12 mouse cellular contexts compared by ENCODE assay signal in genomic region chr11:18581078-18581800, GRCm38 (mm10).
DNase-seq lines count a peak whose midpoint lies in the region; ATAC-seq and TF ChIP-seq lines count a peak whose summit lies in the region.
"Had no signal": no experiment of that assay in that cellular context is flagged by ENCODE, and none has a peak within 500 bp of the region (broad histone marks: within the 10 kb centered on the region; RNA-seq: fewer than 3 reads in every experiment).

No protein-coding gene starts in this region.

- TF ChIP-seq CTCF in lung, embryonic 14.5 days (IDR thresholded peaks at IDR 0.05; ENCODE audit: low read depth) = no peak
- no peak for TF ChIP-seq CTCF in lung, postnatal 0 days (IDR thresholded peaks at IDR 0.05)

- no peak for DNase-seq in forebrain, embryonic 10.5 days (ENCODE audit: extremely low spot score, low spot score)
- peak; percentile 69 for DNase-seq in lung, embryonic 14.5 days
- DNase-seq in lung, postnatal 4 days = no peak
- peak; percentile 39 to 53 for DNase-seq in heart, adult 9 months (ENCODE audit: low spot score in 2 of 2)
- peak; percentile 21 for DNase-seq in lung, postnatal 0 days (ENCODE audit: low spot score)
- no peak for DNase-seq in thymus, postnatal 14 days
- DNase-seq: thymus, postnatal 36 days had no signal

- no peaks in the 10 kb centered on the region for H3K36me3 ChIP-seq in forebrain, embryonic 13.5 days (ENCODE audit: poor library complexity, severe bottlenecking)
- H3K36me3 ChIP-seq in forebrain, embryonic 10.5 days (replicated peaks) = no peaks in the 10 kb centered on the region
- H3K36me3 ChIP-seq in lung, embryonic 14.5 days (ENCODE audit: insufficient read depth) = no peaks in the 10 kb centered on the region
- no peaks in the 10 kb centered on the region for H3K36me3 ChIP-seq in lung, postnatal 0 days (ENCODE audit: insufficient read depth, low read length)
- H3K36me3 ChIP-seq: embryonic facial prominence, embryonic 12.5 days had no signal

- peak; percentile 69; the same call in 1 of the 2 replicates for ATAC-seq in forebrain, embryonic 13.5 days
- 0 out of 2 replicates have a peak, but pooled peaks have one; percentile 2 for ATAC-seq in lung, embryonic 14.5 days (ENCODE audit: insufficient read depth)
- ATAC-seq in lung, postnatal 0 days = no peak
- no peak for ATAC-seq in megakaryocyte, adult 5-6 weeks (ENCODE audit: poor library complexity, severe bottlenecking)
- ATAC-seq: intestine, postnatal 0 days had no signal

- no peaks in the 10 kb centered on the region for H3K27me3 ChIP-seq in forebrain, embryonic 13.5 days
- no peaks in the 10 kb centered on the region for H3K27me3 ChIP-seq in forebrain, embryonic 10.5 days (ENCODE audit: poor library complexity, severe bottlenecking)
- H3K27me3 ChIP-seq in lung, embryonic 14.5 days (ENCODE audit: insufficient read depth, low read length) = no peaks in the 10 kb centered on the region
- H3K27me3 ChIP-seq in lung, postnatal 0 days (replicated peaks; ENCODE audit: insufficient read depth, low read length) = no peaks in the 10 kb centered on the region
- H3K27me3 ChIP-seq: embryonic facial prominence, embryonic 12.5 days had no signal

- no peaks in the 10 kb centered on the region for H3K9me3 ChIP-seq in forebrain, embryonic 13.5 days (replicated peaks)
- no peaks in the 10 kb centered on the region for H3K9me3 ChIP-seq in forebrain, embryonic 10.5 days
- H3K9me3 ChIP-seq in lung, embryonic 14.5 days (ENCODE audit: low read depth, low read length) = no peaks in the 10 kb centered on the region
- no peaks in the 10 kb centered on the region for H3K9me3 ChIP-seq in lung, postnatal 0 days (ENCODE audit: low read length)
- H3K9me3 ChIP-seq: embryonic facial prominence, embryonic 12.5 days had no signal

- no peak overlapping the region for H3K9ac ChIP-seq in forebrain, embryonic 13.5 days
- H3K9ac ChIP-seq in lung, embryonic 14.5 days = no peak overlapping the region
- H3K9ac ChIP-seq in lung, postnatal 0 days (replicated peaks; ENCODE audit: low read depth) = no peak overlapping the region
- H3K9ac ChIP-seq: embryonic facial prominence, embryonic 12.5 days; liver, embryonic 14.5 days had no signal

- no peak overlapping the region for H3K4me3 ChIP-seq in forebrain, embryonic 13.5 days
- no peak overlapping the region for H3K4me3 ChIP-seq in forebrain, embryonic 10.5 days
- no peak overlapping the region for H3K4me3 ChIP-seq in lung, embryonic 14.5 days (ENCODE audit: low read depth, low read length)
- no peak overlapping the region for H3K4me3 ChIP-seq in lung, postnatal 0 days (ENCODE audit: low read depth, low read length)
- H3K4me3 ChIP-seq: embryonic facial prominence, embryonic 12.5 days had no signal

- TF ChIP-seq EP300 in lung, postnatal 0 days (IDR thresholded peaks at IDR 0.05) = no peak

- WGBS in forebrain, embryonic 13.5 days = 81% methylated on average over 8 of the region's 8 CpGs
- WGBS in forebrain, embryonic 10.5 days = 93% methylated on average over 8 of the region's 8 CpGs
- 56% methylated on average over 8 of the region's 8 CpGs for WGBS in lung, embryonic 14.5 days
- WGBS in lung, postnatal 0 days = 65% methylated on average over 8 of the region's 8 CpGs

- no peak overlapping the region for H3K4me2 ChIP-seq in forebrain, embryonic 13.5 days
- H3K4me2 ChIP-seq in lung, embryonic 14.5 days = no peak overlapping the region
- no peak overlapping the region for H3K4me2 ChIP-seq in lung, postnatal 0 days (replicated peaks; ENCODE audit: low read depth, low read length)
- H3K4me2 ChIP-seq: embryonic facial prominence, embryonic 12.5 days had no signal

- H3K4me1 ChIP-seq in forebrain, embryonic 13.5 days = no peaks in the 10 kb centered on the region
- 0 out of 2 replicates have a peak, but pooled peaks cover 5% of the 10 kb centered on the region for H3K4me1 ChIP-seq in forebrain, embryonic 10.5 days
- H3K4me1 ChIP-seq in lung, embryonic 14.5 days (ENCODE audit: insufficient read depth) = 0 out of 2 replicates have a peak, but pooled peaks cover 11% of the 10 kb centered on the region
- no peaks in the 10 kb centered on the region; the same call in 1 of the 2 replicates for H3K4me1 ChIP-seq in lung, postnatal 0 days (ENCODE audit: insufficient read depth, low read depth, low read length)
- H3K4me1 ChIP-seq: embryonic facial prominence, embryonic 12.5 days had no signal

- H3K27ac ChIP-seq in forebrain, embryonic 13.5 days = no peak overlapping the region
- H3K27ac ChIP-seq in forebrain, embryonic 10.5 days = no peak overlapping the region
- peak overlapping the region; percentile 76 for H3K27ac ChIP-seq in lung, embryonic 14.5 days (ENCODE audit: low read depth)
- 0 out of 2 replicates have a peak overlapping the region, but pooled peaks have one; percentile 17 for H3K27ac ChIP-seq in lung, postnatal 0 days (ENCODE audit: low read length)
- H3K27ac ChIP-seq: embryonic facial prominence, embryonic 12.5 days; liver, embryonic 14.5 days had no signal

Comparison
In these comparisons a context has a peak if more than half of its experiments do, and no peak if none do; other contexts are left out.
1. ATAC-seq: peak in forebrain, embryonic 13.5 days (single experiment) and lung, embryonic 14.5 days (single experiment); none in lung, postnatal 0 days (single experiment) and megakaryocyte, adult 5-6 weeks (single experiment).
2. DNase-seq: peak in lung, embryonic 14.5 days (single experiment), heart, adult 9 months (2 of 2) and lung, postnatal 0 days (single experiment); none in forebrain, embryonic 10.5 days (single experiment), lung, postnatal 4 days (0 of 2) and thymus, postnatal 14 days (single experiment).
3. H3K27ac ChIP-seq: peak in lung, embryonic 14.5 days (single experiment) and lung, postnatal 0 days (single experiment); none in forebrain, embryonic 13.5 days (single experiment) and forebrain, embryonic 10.5 days (single experiment).